Mouse (Mus musculus): ENCODE data around the gene Pde10a. TPM values are rescaled to one million over a fixed set of nuclear protein-coding genes. Genes with fewer than 3 reads are reported as not detected.

Gene Pde10a
- polyA plus RNA-seq, 1 experiment, result 2.4 TPM

DNA sequence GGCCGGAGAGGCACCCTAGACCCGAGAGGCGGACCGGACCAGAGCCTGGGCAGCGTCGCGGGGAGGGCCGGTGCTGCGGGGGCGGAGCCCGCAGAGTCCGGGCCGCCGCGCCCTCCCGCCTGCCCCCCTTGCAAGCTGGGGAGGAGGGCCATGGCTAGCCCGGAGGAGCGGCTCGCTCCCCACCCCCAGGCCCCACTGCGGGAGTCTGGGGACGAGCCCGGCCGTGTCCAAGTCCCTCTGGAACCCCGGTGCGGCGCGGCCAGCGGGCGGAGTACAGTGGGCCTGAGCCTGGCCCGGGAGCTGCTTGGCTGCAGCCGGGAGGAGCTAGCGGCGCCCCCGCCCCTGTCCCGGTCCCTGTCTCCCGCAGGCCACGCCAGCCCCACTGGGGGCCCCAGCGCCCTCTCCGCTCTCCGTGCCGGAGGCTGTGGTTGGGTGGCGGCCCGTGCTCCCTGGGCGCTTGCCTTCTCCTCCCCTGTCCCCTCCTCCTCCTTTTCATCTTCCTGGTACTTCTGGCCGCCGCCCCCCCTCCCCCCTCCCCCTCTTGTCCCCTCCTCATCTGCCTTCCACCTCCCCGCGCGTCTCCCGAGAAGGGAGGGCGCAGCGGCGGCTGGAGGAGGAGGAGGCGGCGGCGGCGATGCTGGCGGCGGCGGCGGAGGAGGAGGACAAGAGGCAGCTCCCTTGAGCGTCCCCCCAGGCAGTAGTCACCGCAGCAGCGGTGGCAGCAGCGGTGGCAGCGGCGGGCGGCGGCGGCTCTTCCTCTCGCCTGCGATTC, 276.1 kb downstream of the Pde10a start:
- DNase-seq (ENCODE audit: low spot score), result no peak

DNA sequence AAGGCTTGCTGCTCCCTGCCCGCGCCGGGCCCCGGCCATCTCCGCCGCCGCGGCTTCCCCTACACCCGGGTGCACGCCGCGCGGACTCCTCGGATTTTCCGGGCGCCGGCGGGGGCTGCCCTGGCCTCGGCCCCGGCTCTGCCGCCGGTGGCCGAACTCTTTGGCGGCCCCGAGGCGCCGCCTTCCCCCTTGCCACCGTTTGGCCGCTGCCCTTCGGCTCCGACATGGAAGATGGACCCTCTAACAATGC, 276.6 kb downstream of the Pde10a start:
- DNase-seq (ENCODE audit: low spot score), result no peak

DNA sequence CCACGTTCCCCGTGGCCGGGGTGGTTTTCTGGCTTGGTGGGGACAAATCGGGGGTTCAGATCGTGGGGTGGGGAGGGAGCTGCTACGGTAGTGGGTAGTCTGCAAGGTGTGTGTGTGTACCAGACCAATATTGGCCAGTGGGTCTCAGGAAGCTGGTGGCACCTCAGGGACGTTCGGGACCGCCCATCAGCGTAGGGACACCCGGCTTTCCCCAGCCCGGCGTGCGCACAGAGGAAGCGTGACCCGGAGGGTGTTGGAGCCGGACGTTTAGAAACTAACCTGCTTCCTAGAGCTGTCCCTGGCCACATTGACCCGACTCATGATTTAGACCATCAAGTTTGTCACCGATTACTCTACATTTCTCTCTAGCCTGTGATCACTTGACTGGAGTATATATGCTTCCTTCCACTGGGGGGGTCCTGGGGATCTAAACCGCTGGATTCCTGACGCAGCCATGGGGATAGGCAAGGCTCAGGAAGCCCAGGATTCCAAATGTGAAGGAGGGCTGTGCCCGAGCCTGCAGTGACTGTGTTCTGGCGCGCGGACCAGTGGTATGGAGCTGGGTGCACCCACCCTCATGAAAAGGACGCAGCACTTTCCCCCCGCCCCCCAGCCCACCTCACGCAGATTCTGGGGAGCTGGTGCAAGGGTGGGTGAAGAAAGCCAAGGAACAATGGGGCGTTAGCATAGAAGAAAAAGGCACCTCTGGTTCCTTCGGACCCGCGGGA, 277.2 kb downstream of the Pde10a start:
- DNase-seq (ENCODE audit: low spot score), result no peak

- no peak for DNase-seq (ENCODE audit: low spot score)
These were observed 278.0 kb downstream of the Pde10a start for GRCm38 (mm10) chr17:8802889-8803799.

DNA sequence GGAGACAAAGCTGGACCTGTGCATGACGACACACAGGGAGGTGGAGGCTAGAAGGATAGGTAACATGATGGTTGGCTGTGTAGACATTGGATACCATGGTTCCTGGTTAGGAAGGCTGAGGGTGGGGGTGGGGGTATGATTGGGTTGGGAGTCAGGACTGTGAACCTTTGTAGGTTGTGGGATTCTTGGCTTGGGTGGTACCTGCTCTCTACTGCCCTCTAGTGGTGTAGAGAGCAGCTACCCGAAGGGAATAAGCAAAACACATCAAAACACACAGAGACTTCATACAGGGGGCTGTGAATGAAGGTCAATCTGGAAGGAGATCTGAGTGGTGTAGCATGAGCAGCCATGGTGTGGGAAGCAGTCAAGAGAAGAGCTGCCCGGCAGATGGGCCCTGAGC, 282.2 kb downstream of the Pde10a start:
- no peak for DNase-seq (ENCODE audit: low spot score)

DNA sequence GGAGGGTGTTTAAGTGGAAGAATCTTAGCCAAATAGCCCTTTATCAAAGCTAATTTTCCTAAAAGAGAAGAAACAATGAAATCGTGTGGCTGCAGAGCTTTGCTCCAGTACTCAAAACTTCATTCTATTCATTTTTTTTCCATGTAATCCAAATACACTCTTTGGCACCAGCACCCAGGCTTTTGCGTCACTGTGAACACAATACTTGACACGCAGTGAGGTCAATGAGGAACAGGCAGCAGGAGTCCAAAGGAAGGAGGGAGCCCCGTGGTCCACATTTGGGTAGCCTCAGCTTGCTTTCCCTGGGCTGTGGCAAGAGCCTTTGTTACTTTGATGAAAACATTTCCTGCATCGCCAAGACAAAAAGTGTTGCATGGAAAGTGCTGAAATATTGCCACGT, 284.6 kb downstream of the Pde10a start:
- DNase-seq (ENCODE audit: low spot score), result no peak

- DNase-seq (ENCODE audit: low spot score), result no peak
These were observed 285.0 kb downstream of the Pde10a start for GRCm38 (mm10) chr17:8810201-8810600.

GRCm38 (mm10) chr17:8812228-8812865, 287.2 kb downstream of the Pde10a start:
- no peak for DNase-seq (ENCODE audit: low spot score)

GRCm38 (mm10) chr17:8813773-8814491, 288.8 kb downstream of the Pde10a start:
- DNase-seq (ENCODE audit: low spot score), result no peak

DNA sequence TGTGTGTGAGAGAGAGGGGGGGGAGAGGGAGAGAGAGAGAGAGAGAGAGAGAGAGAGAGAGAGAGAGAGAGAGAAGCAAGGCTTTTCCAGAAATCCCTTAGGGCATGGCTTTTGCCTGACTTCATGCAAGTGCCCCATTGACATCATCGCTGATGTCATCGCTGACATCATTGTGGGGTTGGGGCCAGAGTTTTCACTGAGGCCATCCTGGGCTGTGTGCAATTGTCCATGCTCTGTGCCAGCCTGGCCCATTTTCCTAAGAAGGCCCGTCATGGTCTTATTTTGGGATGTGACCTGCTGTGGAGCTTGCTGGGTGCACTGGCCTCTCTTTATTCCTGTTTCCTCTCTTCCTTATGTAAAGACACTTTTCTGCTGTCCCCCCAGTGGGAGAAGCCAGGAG, 290.2 kb downstream of the Pde10a start:
- DNase-seq (ENCODE audit: low spot score), result no peak

GRCm38 (mm10) chr17:8815864-8816263, 290.7 kb downstream of the Pde10a start:
- no peak for DNase-seq (ENCODE audit: low spot score)

- no peak for DNase-seq (ENCODE audit: low spot score)
These were observed 293.5 kb downstream of the Pde10a start for GRCm38 (mm10) chr17:8818675-8819074.

DNA sequence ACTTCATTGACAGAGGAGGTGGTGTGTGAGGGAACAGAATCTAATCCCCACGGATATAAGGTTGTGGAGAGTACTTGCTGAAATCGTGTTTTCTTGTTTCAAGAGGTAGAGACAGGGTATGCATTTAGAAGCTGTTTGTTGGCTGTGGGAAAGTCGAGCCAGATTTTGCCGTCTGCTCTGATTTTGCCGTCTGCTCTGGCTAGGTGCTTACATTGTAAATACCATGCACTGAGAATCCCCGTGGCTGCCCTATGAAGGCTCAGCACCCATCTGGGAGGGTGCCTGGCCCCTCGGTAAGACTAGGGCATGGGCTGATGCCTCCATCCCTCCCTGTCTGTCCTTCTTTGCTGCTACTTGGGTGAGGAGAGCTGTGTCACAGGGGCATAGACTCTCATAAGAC, 298.4 kb downstream of the Pde10a start:
- DNase-seq (ENCODE audit: low spot score), result no peak

DNA sequence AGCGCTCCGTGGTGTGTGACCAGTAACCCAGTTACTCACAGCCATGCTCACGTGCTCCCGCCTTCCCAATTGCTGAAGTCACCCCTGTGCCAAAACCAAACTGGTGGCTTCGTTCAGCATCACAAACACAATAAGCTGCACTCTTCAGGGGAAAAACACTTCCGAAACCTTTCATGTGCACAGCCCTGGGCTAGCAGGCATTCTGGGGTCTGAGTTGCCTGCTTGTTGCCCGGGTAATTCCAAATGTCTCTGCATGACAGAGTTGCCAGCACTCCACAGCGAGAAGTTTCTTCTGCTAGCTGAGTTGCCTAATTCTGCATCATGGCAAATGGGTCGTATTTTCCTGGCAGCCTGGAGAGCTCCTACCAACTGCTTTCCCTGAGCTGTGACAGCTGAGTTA, 302.0 kb downstream of the Pde10a start:
- DNase-seq (ENCODE audit: low spot score), result no peak

DNA sequence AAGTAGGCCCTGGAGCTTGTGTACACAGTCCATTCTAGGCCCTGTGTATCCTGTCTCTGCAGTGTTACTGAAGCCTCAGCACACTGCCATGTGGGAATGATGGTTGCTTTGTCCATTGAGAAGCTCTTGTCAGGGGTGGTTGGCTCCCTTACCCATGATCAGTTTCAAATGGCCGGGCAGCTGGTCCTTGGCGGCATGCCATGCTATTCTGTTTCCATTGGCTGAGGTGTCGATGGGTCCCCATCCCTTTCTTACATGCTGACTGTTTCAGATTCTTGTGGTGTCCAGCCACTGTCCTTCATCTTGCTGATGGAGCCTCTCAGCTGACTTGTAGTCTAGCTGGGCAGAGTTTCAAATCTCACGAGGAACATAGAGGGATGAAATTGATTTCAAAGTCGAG, 305.8 kb downstream of the Pde10a start:
- no peak for DNase-seq (ENCODE audit: low spot score)

- DNase-seq (ENCODE audit: low spot score), result no peak
These were observed 311.1 kb downstream of the Pde10a start for GRCm38 (mm10) chr17:8836292-8836691.

DNA sequence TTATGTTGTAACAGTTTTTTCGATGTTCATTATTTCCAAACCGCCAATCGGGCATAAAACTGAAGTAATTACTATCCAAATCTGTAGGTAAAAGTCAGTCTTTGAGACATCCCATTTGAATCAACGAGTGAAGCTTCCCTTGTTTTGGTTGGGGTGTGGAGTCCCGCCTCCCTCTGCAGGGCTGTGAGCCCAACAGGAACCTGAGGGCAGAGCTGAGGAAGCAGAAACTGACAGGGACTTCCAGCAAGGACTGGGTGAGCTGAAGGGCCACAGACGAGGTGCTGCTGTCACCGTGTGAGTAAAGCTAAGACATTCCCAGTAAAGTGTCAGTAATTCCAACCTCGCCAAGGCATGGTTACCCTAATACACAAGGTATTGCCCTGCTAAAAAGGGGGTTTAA, 313.1 kb downstream of the Pde10a start:
- no peak for DNase-seq (ENCODE audit: low spot score)

DNA sequence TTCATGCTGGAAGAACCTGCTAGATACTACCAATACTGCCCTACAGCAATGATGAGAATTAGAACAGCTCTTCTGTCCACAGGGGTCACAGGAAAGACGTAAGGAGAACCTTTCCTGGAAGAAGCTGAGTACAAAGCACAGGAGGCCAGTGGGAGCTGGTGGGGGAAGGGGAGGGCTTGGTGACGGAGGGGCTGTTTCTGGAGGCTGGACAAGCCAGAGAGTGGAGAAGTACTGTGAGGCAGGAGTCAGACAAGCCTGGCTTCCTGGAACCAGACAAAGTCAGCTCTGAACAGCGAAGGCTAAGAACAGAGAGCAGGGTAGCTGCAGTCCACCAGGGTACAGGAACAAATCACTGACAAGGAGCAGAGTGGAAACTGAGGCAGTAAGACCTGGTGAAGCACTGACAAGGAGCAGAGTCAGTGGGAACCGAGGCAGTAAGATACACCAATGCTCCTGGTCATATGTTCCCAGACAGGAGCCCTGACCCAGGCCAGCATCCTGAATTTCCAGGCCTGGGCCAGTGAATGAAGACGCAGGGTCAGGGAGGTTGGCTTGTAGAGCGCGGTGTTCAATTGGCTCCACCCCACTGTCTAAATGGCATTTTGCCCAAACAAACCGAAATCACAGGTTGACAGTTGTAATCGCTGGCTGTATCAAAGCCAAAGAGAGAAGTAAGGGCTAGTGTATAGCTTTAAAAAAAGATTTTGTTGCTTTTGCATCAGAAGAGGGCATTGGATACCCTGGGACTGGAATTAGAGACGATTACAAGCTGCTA, 314.3 kb downstream of the Pde10a start:
- DNase-seq (ENCODE audit: low spot score), result no peak

DNA sequence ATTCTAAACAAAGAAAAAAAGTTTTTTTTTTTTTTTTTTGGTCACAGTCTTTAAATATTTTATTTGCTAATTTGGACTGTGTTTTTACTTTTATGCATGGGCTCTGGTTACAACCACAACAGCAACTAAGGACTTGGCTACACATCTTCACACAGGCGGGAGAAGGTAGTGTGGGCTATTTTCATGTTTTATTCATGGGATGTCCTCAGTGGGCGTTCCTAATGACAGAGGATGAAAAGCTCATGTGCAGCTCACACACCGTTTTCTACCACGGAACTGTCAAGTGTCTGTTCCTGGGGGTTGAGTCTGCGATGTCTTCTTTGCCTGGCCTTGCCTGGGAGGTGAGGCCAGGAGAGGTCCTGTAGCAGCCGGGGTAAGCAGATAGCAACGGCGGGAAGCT, 315.9 kb downstream of the Pde10a start:
- DNase-seq (ENCODE audit: low spot score), result no peak

- no peak for DNase-seq (ENCODE audit: low spot score)
These were observed 316.8 kb downstream of the Pde10a start for GRCm38 (mm10) chr17:8841897-8842540.
